Mouse (Mus musculus): ENCODE measurements around the gene Anapc2.

- TF ChIP-seq TAL1 (IDR thresholded peaks at IDR 0.05; ENCODE audit: low read length) (no peak), GATA1 (IDR thresholded peaks at IDR 0.05; ENCODE audit: low read length) (no peak)
Observed at GRCm38 (mm10) chr2:25264851-25265250, 7.4 kb upstream of the Anapc2 start.

Data from erythroblast, embryonic 14.5 days (primary cell).